Mouse (Mus musculus): ENCODE data around the gene Dip2a.

DNA sequence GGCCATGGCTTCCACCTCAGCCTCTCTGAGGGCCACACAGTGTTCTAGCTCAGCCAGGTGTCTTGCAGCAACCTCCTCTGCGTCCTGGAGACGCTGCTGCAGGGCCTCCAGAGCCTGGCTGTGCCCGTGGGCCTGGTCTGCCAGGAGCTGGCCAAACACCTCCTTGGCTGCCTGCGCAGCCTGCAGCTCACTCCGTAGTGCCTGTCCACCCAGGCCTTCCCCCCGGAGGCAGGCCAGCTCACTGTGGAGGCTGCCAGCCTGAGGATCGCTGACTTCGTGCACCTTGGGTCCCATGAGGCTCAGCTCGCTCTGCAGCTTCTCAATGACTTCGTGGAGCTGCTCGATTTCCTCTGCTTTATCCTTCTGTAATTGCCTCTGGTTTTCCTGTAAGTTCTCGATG lies 47.5 kb upstream of the Dip2a start:
- TF ChIP-seq CTCF (IDR thresholded peaks at IDR 0.05; ENCODE audit: low read depth, low read length) (no peak), GATA1 (IDR thresholded peaks at IDR 0.05; ENCODE audit: borderline replicate concordance, low read length) (no peak), TAL1 (conservative IDR thresholded peaks at IDR 0.05; ENCODE audit: low read depth, low read length) (no peak), POLR2AphosphoS5 (IDR thresholded peaks at IDR 0.05; ENCODE audit: insufficient replicate concordance, low read depth, low read length) (no peak)
